Mouse (Mus musculus) heart, embryonic 14.5 days (tissue): ENCODE measurements around the gene Sema3a. TPM values are rescaled to one million over a fixed set of nuclear protein-coding genes. Genes with fewer than 3 reads are reported as not detected.

Source experiments
- ATAC-seq: fragments of 200-750 bp; cut with Nextera tagmentation; 2 replicates; pipeline ENCODE4 v1.8.0; 2017; ENCODE audit warnings: low read depth, moderate TSS enrichment; ENCODE audit not compliant: insufficient number of reproducible peaks, insufficient read depth, low FRiP score
- H3K27ac ChIP-seq, 2 experiments: fragments of 200-500 bp in 1 of 2; fragments of 300-500 bp in 1 of 2; sonication (generic) in 1 of 2; replicated peaks in 1 of 2; 2 replicates each; pipeline ENCODE4 v1.5.1; 2012 to 2014; ENCODE audit warnings: low read depth in 2 of 2, low read length in 2 of 2, control low read depth in 1 of 2, mild to moderate bottlenecking in 1 of 2, mixed read lengths in 1 of 2; ENCODE audit not compliant: control insufficient read depth in 1 of 2, insufficient read depth in 1 of 2
- H3K27me3 ChIP-seq: fragments of 300-500 bp; sonication (generic); 2 replicates; pipeline ENCODE4 v1.6.1; 2014; ENCODE audit warnings: mild to moderate bottlenecking, low read length, control low read depth; ENCODE audit not compliant: control insufficient read depth, insufficient read depth
- H3K36me3 ChIP-seq: fragments of 300-500 bp; sonication (generic); 2 replicates; pipeline ENCODE4 v1.6.1; 2014; ENCODE audit warnings: mild to moderate bottlenecking, control low read depth, low read length, mixed read lengths; ENCODE audit not compliant: control insufficient read depth, insufficient read depth
- H3K4me1 ChIP-seq, 2 experiments: fragments of 200-500 bp in 1 of 2; fragments of 300-500 bp in 1 of 2; sonication (generic) in 1 of 2; 2 replicates each; pipeline ENCODE4 v1.6.1; 2012 to 2014; ENCODE audit warnings: low read length in 2 of 2, control low read depth in 1 of 2, mixed read lengths in 1 of 2; ENCODE audit not compliant: control insufficient read depth in 2 of 2, insufficient read depth in 2 of 2
- H3K4me2 ChIP-seq: fragments of 300-500 bp; sonication (generic); 2 replicates; pipeline ENCODE4 v1.6.1; 2014; ENCODE audit warnings: mild to moderate bottlenecking, low read length
- H3K4me3 ChIP-seq, 2 experiments: fragments of 200-500 bp in 1 of 2; fragments of 300-500 bp in 1 of 2; sonication (generic) in 1 of 2; 2 replicates each; pipeline ENCODE4 v1.5.1; 2012 to 2014; ENCODE audit warnings: low read length in 2 of 2, mild to moderate bottlenecking in 2 of 2, control low read depth in 1 of 2, low read depth in 1 of 2, moderate library complexity in 1 of 2; ENCODE audit not compliant: control insufficient read depth in 1 of 2, insufficient read depth in 1 of 2
- H3K9ac ChIP-seq: fragments of 300-500 bp; sonication (generic); 2 replicates; pipeline ENCODE4 v1.6.1; 2014; ENCODE audit warnings: mild to moderate bottlenecking, low read length
- H3K9me3 ChIP-seq: fragments of 300-500 bp; sonication (generic); 2 replicates; pipeline ENCODE4 v1.6.1; 2016; ENCODE audit warnings: low read length, control low read depth; ENCODE audit not compliant: control insufficient read depth
- WGBS: fragments of 180-500 bp; shearing (Covaris S2); extraction: QIAGEN DNeasy Blood & Tissue Kit; methylation state at CpG from one replicate; pipeline ENCODE4 v1.1.7; 2014; 5-methylcytosine and 5-hydroxymethylcytosine counted together
- polyA plus RNA-seq: library from polyadenylated mRNA; unstranded; fragments of >200 nt; fragmentation: Nextera tagmentation; extraction: Ambion mirVana; gene quantifications from 2 replicates; pipeline ENCODE4 v1.2.1, GENCODE M21; 2014

Gene Sema3a
- polyA plus RNA-seq, 1 experiment from 2014 or later: 15.8 TPM

DNA sequence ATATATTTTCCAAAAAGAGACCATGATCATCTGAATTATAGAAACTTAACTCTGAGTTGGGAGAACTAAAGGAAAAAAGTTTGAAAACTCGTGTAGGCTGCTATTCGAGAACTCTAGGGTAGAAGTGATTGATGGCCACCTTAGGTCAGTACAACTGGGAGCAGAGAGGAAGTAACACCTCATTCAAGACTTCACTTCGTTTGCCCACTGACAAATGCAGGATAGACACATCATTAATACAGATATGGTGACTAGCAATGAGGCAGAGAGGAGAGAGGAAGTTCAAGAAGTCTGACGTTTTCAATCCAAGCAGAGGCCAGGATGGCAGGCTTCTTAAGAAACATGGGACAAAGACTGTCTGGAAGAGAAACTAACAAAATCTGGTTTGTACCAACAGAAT lies 233.6 kb downstream of the Sema3a start:
- Histone ChIP-seq H3K36me3 (no peaks in the 10 kb centered on the region), H3K27me3 (no peaks in the 10 kb centered on the region), H3K4me1 (no peaks in the 10 kb centered on the region), H3K9me3 (no peaks in the 10 kb centered on the region), H3K27ac (no peak overlapping the region), H3K9ac (no peak overlapping the region), H3K4me3 (no peak overlapping the region), H3K4me2 (no peak overlapping the region)
- 45% methylated on average over 4 of the region's 4 CpGs for WGBS
- ATAC-seq: no peak

DNA sequence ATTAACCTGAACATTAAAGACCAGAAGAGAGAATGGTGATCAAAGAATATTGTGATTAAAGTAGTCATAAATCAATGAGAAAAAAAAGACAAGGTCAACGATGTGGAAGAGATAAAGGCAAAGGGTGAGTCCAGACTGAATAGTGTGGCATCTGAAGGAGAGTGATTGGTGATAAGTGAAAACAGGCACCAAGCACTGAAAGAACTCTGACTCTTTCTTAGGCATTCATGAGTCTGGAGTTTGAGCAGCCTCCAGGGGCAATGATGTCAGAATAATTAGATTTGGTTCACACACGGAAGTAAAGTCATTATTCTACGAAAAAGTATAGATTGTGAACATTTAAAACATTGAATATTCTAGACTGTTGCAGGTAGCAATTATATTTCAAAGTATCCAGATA lies 235.5 kb downstream of the Sema3a start:
- Histone ChIP-seq H3K4me2 (no peak overlapping the region), H3K4me1 (no peaks in the 10 kb centered on the region), H3K27ac (no peak overlapping the region), H3K36me3 (no peaks in the 10 kb centered on the region), H3K27me3 (no peaks in the 10 kb centered on the region), H3K4me3 (no peak overlapping the region), H3K9me3 (no peaks in the 10 kb centered on the region), H3K9ac (no peak overlapping the region)
- 43% methylated on average over 3 of the region's 3 CpGs for WGBS
- no peak for ATAC-seq

DNA sequence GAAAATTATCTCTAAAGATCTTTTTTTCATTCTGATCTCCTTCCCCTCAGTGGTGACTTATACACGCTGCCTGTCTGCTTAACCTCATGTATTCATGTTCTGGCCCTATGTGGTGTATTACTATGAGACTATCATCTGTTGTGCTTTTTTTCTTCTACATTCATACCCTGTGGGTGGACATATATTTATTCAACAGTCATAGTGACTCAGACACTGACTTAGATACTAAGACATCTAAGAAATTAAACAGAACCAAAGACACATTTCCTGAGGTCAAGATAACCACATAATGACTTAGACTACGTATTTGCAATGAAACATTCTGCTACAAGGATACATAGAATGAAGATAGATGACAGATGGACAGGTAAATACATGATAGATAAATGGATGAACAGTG lies 239.9 kb downstream of the Sema3a start:
- WGBS: 77% methylated on average over 2 of the region's 2 CpGs

DNA sequence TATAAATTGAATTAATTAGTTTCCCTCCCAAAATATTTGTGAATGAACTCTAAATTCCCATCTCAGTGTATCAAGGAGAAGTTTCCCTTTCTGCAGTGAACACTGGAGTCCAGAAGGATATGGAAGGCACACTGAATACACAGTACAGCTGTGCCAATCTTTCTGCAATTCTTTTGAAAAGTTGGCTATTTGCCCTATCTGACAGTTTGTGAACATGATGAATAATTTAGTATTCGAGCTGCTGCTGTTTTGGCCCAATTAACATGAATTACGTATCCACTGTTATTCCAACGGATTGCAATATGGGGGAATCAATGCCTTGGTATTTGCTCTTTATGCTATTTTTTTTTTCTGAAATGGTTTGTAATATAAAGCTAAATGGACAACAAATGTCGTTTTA lies 254.0 kb downstream of the Sema3a start:
- H3K4me3 ChIP-seq: no peak overlapping the region
- no peak overlapping the region for H3K9ac ChIP-seq
- no peaks in the 10 kb centered on the region for H3K36me3 ChIP-seq
- H3K4me2 ChIP-seq: no peak overlapping the region
- no peak for ATAC-seq
- no peaks in the 10 kb centered on the region for H3K9me3 ChIP-seq
- H3K27ac ChIP-seq: no peak overlapping the region
- H3K4me1 ChIP-seq: no peaks in the 10 kb centered on the region
- no peaks in the 10 kb centered on the region for H3K27me3 ChIP-seq
- 80% methylated on average over 4 of the region's 4 CpGs for WGBS

More for the DNA sequence above, 239.9 kb downstream of the Sema3a start:
- Histone ChIP-seq H3K4me3 (no peak overlapping the region), H3K4me1 (no peaks in the 10 kb centered on the region), H3K36me3 (no peaks in the 10 kb centered on the region), H3K9ac (no peak overlapping the region), H3K27me3 (no peaks in the 10 kb centered on the region), H3K4me2 (no peak overlapping the region), H3K9me3 (no peaks in the 10 kb centered on the region), H3K27ac (no peak overlapping the region)
- no peak for ATAC-seq

DNA sequence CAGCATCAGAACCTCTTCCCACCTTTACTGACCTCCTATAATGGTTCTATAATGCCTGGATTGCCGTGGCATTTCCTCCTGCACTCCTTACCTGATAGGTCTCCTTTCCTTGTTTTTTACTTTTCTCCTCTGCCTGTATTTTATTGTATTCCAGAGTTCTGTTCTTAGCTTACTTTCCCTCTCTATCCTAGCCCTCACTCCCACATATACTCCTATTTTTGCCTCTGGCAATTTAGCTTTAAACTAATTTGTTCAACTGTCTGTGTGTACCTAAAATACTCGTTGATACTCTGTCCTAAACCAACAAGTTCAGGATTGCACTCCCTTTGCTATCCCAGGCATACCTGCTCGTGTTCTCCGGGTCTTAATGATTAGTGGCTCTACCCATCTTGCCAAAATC lies 258.8 kb downstream of the Sema3a start:
- ATAC-seq: no peak
- no peak overlapping the region for H3K9ac ChIP-seq
- no peaks in the 10 kb centered on the region for H3K9me3 ChIP-seq
- H3K36me3 ChIP-seq: no peaks in the 10 kb centered on the region
- H3K27ac ChIP-seq: no peak overlapping the region
- no peak overlapping the region for H3K4me3 ChIP-seq
- H3K4me2 ChIP-seq: no peak overlapping the region
- no peaks in the 10 kb centered on the region for H3K4me1 ChIP-seq
- 82% methylated on average over 4 of the region's 4 CpGs for WGBS
- no peaks in the 10 kb centered on the region for H3K27me3 ChIP-seq

DNA sequence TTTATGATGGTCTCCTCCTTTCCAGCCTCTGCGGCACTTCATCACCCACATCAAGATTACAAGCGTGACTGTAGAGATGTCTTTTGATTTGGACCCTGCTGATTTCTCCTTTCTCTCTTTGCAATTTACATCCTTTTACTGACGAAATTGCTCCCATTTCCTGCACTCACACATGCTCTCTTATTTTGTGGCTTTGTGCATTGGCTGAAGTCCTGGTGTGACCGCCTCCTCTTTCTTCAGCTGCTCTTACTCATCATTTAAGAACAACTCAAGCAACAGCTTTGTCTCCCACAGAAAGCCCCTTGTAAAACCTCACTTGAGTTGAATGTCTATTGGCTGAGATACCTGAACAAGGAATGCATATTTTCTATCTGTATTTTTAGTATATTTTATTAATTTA lies 259.5 kb downstream of the Sema3a start:
- no peak overlapping the region for H3K4me3 ChIP-seq
- H3K9me3 ChIP-seq: no peaks in the 10 kb centered on the region
- H3K9ac ChIP-seq: no peak overlapping the region
- H3K27me3 ChIP-seq: no peaks in the 10 kb centered on the region
- H3K4me2 ChIP-seq: no peak overlapping the region
- no peaks in the 10 kb centered on the region for H3K4me1 ChIP-seq
- no peak overlapping the region for H3K27ac ChIP-seq
- no peak for ATAC-seq
- 75% methylated on average over 4 of the region's 4 CpGs for WGBS
- no peaks in the 10 kb centered on the region for H3K36me3 ChIP-seq

DNA sequence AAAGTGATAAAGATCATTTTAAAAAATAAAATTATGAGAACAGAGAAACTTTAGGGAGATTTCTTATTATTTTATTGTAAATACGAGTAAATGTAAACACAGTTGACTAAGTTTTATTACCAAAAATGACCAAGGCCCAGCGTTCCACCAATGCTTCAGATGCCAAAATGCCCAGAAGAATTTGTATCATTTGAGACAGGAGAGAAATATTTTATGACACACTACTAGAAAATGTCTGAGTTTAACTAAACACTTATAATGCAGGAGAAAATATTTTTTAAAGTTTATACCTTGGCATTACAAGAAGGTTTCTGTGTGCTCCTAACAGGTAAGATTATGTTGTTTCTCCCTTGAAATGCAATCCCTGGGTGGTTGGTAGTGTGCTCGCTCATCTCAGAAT lies 261.4 kb downstream of the Sema3a start:
- 86% methylated on average over 3 of the region's 3 CpGs for WGBS
- H3K27ac ChIP-seq: no peak overlapping the region
- no peaks in the 10 kb centered on the region for H3K9me3 ChIP-seq
- H3K4me3 ChIP-seq: no peak overlapping the region
- H3K4me2 ChIP-seq: no peak overlapping the region
- no peaks in the 10 kb centered on the region for H3K4me1 ChIP-seq
- H3K27me3 ChIP-seq: no peaks in the 10 kb centered on the region
- H3K36me3 ChIP-seq: no peaks in the 10 kb centered on the region
- no peak for ATAC-seq
- H3K9ac ChIP-seq: no peak overlapping the region

DNA sequence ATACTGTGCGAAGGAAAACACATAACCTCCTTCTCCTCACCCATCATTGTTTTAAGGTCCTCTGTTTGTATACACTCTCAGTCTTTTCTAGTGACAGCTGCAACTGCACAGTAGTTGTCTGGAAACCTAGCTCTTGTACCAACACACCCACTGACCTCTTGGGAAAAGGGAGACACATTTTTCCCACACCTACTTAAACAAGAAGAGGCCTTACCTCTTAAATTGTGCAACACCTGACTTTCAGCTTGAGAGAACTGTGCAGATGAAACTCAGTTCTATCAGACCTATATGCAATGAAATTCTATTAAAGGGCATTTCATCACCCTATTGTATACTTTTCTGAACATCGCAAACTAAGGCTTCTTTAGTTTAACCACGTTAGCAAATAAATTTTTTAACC lies 262.5 kb downstream of the Sema3a start:
- Histone ChIP-seq H3K9ac (no peak overlapping the region), H3K4me2 (no peak overlapping the region), H3K27ac (no peak overlapping the region), H3K36me3 (no peaks in the 10 kb centered on the region), H3K9me3 (no peaks in the 10 kb centered on the region), H3K4me3 (no peak overlapping the region), H3K4me1 (no peaks in the 10 kb centered on the region), H3K27me3 (no peaks in the 10 kb centered on the region)
- ATAC-seq: no peak
- WGBS: 80% methylated on average over 3 of the region's 3 CpGs
